In the genomic region with DNA sequence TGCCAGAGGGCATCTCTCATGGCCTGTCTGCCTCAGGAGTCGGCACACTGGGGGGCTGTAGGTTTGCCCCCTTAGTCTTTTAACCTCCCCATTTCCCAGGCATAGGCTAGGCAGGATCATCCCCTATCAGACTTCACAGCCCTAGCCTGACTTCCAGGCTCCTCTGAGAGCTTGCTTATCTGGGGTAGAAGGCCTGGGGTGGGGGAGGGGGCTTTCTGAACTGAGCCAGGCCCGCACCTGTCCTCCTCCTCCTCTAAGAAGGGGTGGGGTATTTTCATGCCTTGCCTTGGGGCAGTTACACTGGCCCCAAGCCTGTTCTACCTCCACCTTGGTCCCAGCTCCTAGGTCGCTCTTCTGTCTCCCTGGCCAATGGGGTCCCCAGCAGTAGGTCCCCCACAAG, we compare ENCODE assay signal across 12 mouse cellular contexts. TPM values are rescaled to one million over a fixed set of nuclear protein-coding genes. Genes with fewer than 3 reads are reported as not detected.
DNase-seq lines count a peak whose midpoint lies in the region; ATAC-seq and TF ChIP-seq lines count a peak whose summit lies in the region.
"Had no signal": no experiment of that assay in that cellular context is flagged by ENCODE, and none has a peak within 500 bp of the region (broad histone marks: within the 10 kb centered on the region; RNA-seq: fewer than 3 reads in every experiment).

No protein-coding gene starts in this region.

- DNase-seq in forebrain, embryonic 10.5 days (ENCODE audit: extremely low spot score, low spot score), result no peak
- DNase-seq in kidney, postnatal 0 days (ENCODE audit: low spot score), result no peak
- DNase-seq in kidney, postnatal 36 days, result no peak
- no peak for DNase-seq in limb, embryonic 10.5 days (ENCODE audit: low spot score)
- no peak for DNase-seq in layer of hippocampus, adult 2 months (ENCODE audit: low spot score in 2 of 2)
- no peak for DNase-seq in cerebellum, postnatal 36 days
- DNase-seq: adrenal gland, adult 8-10 months; cerebellum, adult 11 months had no signal

- no peaks in the 10 kb centered on the region for H3K9me3 ChIP-seq in forebrain, embryonic 10.5 days
- no peaks in the 10 kb centered on the region for H3K9me3 ChIP-seq in forebrain, embryonic 12.5 days
- H3K9me3 ChIP-seq in kidney, postnatal 0 days (replicated peaks; ENCODE audit: low read length), result no peaks in the 10 kb centered on the region
- H3K9me3 ChIP-seq in limb, embryonic 10.5 days (replicated peaks), result no peaks in the 10 kb centered on the region
- H3K9me3 ChIP-seq in stomach, embryonic 15.5 days, result no peaks in the 10 kb centered on the region
- H3K9me3 ChIP-seq: embryonic facial prominence, embryonic 12.5 days had no signal

- no peak for ATAC-seq in forebrain, embryonic 12.5 days (ENCODE audit: low FRiP score)
- no peak for ATAC-seq in kidney, postnatal 0 days (replicated peaks; ENCODE audit: low FRiP score, low read depth)
- no peak for ATAC-seq in stomach, embryonic 15.5 days (ENCODE audit: insufficient read depth, low FRiP score, low read depth)

- no peak overlapping the region for H3K4me3 ChIP-seq in forebrain, embryonic 10.5 days
- no peak overlapping the region for H3K4me3 ChIP-seq in forebrain, embryonic 12.5 days (replicated peaks)
- H3K4me3 ChIP-seq in kidney, postnatal 0 days (replicated peaks; ENCODE audit: low read depth, low read length), result no peak overlapping the region
- peak overlapping the region; percentile 42 for H3K4me3 ChIP-seq in limb, embryonic 10.5 days
- H3K4me3 ChIP-seq in stomach, embryonic 15.5 days (replicated peaks), result no peak overlapping the region
- H3K4me3 ChIP-seq in layer of hippocampus, adult 2 months, result no peak overlapping the region
- H3K4me3 ChIP-seq: embryonic facial prominence, embryonic 12.5 days had no signal

- no peaks in the 10 kb centered on the region for H3K36me3 ChIP-seq in forebrain, embryonic 10.5 days (replicated peaks)
- no peaks in the 10 kb centered on the region for H3K36me3 ChIP-seq in forebrain, embryonic 12.5 days (replicated peaks)
- H3K36me3 ChIP-seq in kidney, postnatal 0 days (ENCODE audit: insufficient read depth, low read length), result no peaks in the 10 kb centered on the region
- no peaks in the 10 kb centered on the region for H3K36me3 ChIP-seq in limb, embryonic 10.5 days
- H3K36me3 ChIP-seq in stomach, embryonic 15.5 days, result no peaks in the 10 kb centered on the region
- H3K36me3 ChIP-seq: embryonic facial prominence, embryonic 12.5 days had no signal

- no peak for TF ChIP-seq CTCF in kidney, postnatal 0 days (IDR thresholded peaks at IDR 0.05; ENCODE audit: low read depth)
- no peak for TF ChIP-seq CTCF in layer of hippocampus, adult 2 months (conservative IDR thresholded peaks at IDR 0.05)

- no peak overlapping the region for H3K9ac ChIP-seq in forebrain, embryonic 12.5 days
- 0 out of 2 replicates have a peak overlapping the region, but pooled peaks have one; percentile 3 for H3K9ac ChIP-seq in kidney, postnatal 0 days (ENCODE audit: low read depth, low read length)
- no peak overlapping the region for H3K9ac ChIP-seq in stomach, embryonic 15.5 days
- H3K9ac ChIP-seq: embryonic facial prominence, embryonic 12.5 days had no signal

- H3K4me2 ChIP-seq in forebrain, embryonic 12.5 days, result no peak overlapping the region
- peak overlapping the region; percentile 25; the same call in 1 of the 2 replicates for H3K4me2 ChIP-seq in kidney, postnatal 0 days (ENCODE audit: low read length)
- H3K4me2 ChIP-seq in stomach, embryonic 15.5 days, result 0 out of 2 replicates have a peak overlapping the region, but pooled peaks have one; percentile 30
- H3K4me2 ChIP-seq: embryonic facial prominence, embryonic 12.5 days had no signal

- WGBS in forebrain, embryonic 10.5 days, result 33% methylated on average over 3 of the region's 3 CpGs
- 56% methylated on average over 3 of the region's 3 CpGs for WGBS in forebrain, embryonic 12.5 days
- WGBS in kidney, postnatal 0 days, result 47% methylated on average over 3 of the region's 3 CpGs
- WGBS in limb, embryonic 10.5 days, result 26% methylated on average over 3 of the region's 3 CpGs
- WGBS in stomach, embryonic 15.5 days, result 48% methylated on average over 3 of the region's 3 CpGs

- H3K27ac ChIP-seq in forebrain, embryonic 10.5 days, result peak overlapping the region; percentile 67
- H3K27ac ChIP-seq in forebrain, embryonic 12.5 days, result no peak overlapping the region
- H3K27ac ChIP-seq in kidney, postnatal 0 days, result peak overlapping the region; percentile 92
- H3K27ac ChIP-seq in limb, embryonic 10.5 days, result peak overlapping the region; percentile 91
- H3K27ac ChIP-seq in stomach, embryonic 15.5 days, result peak overlapping the region; percentile 88
- H3K27ac ChIP-seq in layer of hippocampus, adult 2 months, result no peak overlapping the region
- H3K27ac ChIP-seq: embryonic facial prominence, embryonic 12.5 days had no signal

- H3K27me3 ChIP-seq in forebrain, embryonic 10.5 days (ENCODE audit: poor library complexity, severe bottlenecking), result peaks cover 99% of the 10 kb centered on the region
- H3K27me3 ChIP-seq in forebrain, embryonic 12.5 days, result peaks cover 69% of the 10 kb centered on the region
- no peaks in the 10 kb centered on the region for H3K27me3 ChIP-seq in kidney, postnatal 0 days (ENCODE audit: insufficient read depth, low read length)
- peaks cover 11% of the 10 kb centered on the region for H3K27me3 ChIP-seq in limb, embryonic 10.5 days (ENCODE audit: low read depth, poor library complexity, severe bottlenecking)
- no peaks in the 10 kb centered on the region for H3K27me3 ChIP-seq in stomach, embryonic 15.5 days (replicated peaks)

- H3K4me1 ChIP-seq in forebrain, embryonic 10.5 days, result peaks cover 87% of the 10 kb centered on the region
- peaks cover 16% of the 10 kb centered on the region for H3K4me1 ChIP-seq in forebrain, embryonic 12.5 days
- peaks cover 73% of the 10 kb centered on the region for H3K4me1 ChIP-seq in kidney, postnatal 0 days (replicated peaks; ENCODE audit: insufficient read depth, low read length)
- H3K4me1 ChIP-seq in limb, embryonic 10.5 days, result peaks cover 84% of the 10 kb centered on the region
- peaks cover 54% of the 10 kb centered on the region for H3K4me1 ChIP-seq in stomach, embryonic 15.5 days

RNA-seq across cellular contexts. Expression of a gene that starts 7.7 kb away (rescaled TPM):
- polyA plus RNA-seq in forebrain, embryonic 10.5 days (2016; fragmentation: Nextera tagmentation; extraction: Ambion mirVana), result 7.5 and 7.6 TPM in 2 replicates
- polyA plus RNA-seq in forebrain, embryonic 12.5 days (2016; fragmentation: Nextera tagmentation; extraction: Ambion mirVana), result 2.4 and 2.7 TPM in 2 replicates
- 54.5 and 61.2 TPM in 2 replicates for polyA plus RNA-seq in kidney, postnatal 0 days (2015; fragmentation: Nextera tagmentation; extraction: Ambion mirVana)
- 11.2 and 12.3 TPM in 2 replicates for polyA plus RNA-seq in limb, embryonic 10.5 days (2016; fragmentation: Nextera tagmentation; extraction: Ambion mirVana)
- 60.4 and 61.5 TPM in 2 replicates for polyA plus RNA-seq in stomach, embryonic 15.5 days (2015; fragmentation: Nextera tagmentation; extraction: Ambion mirVana)
- total RNA-seq in layer of hippocampus, adult 2 months (2021), result 1 to 10 TPM; 1.6 to 2.3 TPM

RNA-seq across cellular contexts. Expression of a gene that starts 17.0 kb away (rescaled TPM):
- polyA plus RNA-seq in forebrain, embryonic 10.5 days (2016; fragmentation: Nextera tagmentation; extraction: Ambion mirVana), result 34.7 and 41.0 TPM in 2 replicates
- 27.1 and 28.4 TPM in 2 replicates for polyA plus RNA-seq in forebrain, embryonic 12.5 days (2016; fragmentation: Nextera tagmentation; extraction: Ambion mirVana)
- polyA plus RNA-seq in kidney, postnatal 0 days (2015; fragmentation: Nextera tagmentation; extraction: Ambion mirVana), result 34.7 and 36.2 TPM in 2 replicates
- polyA plus RNA-seq in limb, embryonic 10.5 days (2016; fragmentation: Nextera tagmentation; extraction: Ambion mirVana), result 42.5 and 48.8 TPM in 2 replicates
- polyA plus RNA-seq in stomach, embryonic 15.5 days (2015; fragmentation: Nextera tagmentation; extraction: Ambion mirVana), result 28.2 and 30.6 TPM in 2 replicates
- 10 to 100 TPM; 11.8 to 13.0 TPM for total RNA-seq in layer of hippocampus, adult 2 months (2021)

RNA-seq across cellular contexts. Expression of a gene that starts 18.1 kb away (rescaled TPM):
- polyA plus RNA-seq in forebrain, embryonic 10.5 days (2016; fragmentation: Nextera tagmentation; extraction: Ambion mirVana), result 18.3 and 19.2 TPM in 2 replicates
- polyA plus RNA-seq in forebrain, embryonic 12.5 days (2016; fragmentation: Nextera tagmentation; extraction: Ambion mirVana), result 15.5 and 19.5 TPM in 2 replicates
- 14.2 and 14.4 TPM in 2 replicates for polyA plus RNA-seq in kidney, postnatal 0 days (2015; fragmentation: Nextera tagmentation; extraction: Ambion mirVana)
- polyA plus RNA-seq in limb, embryonic 10.5 days (2016; fragmentation: Nextera tagmentation; extraction: Ambion mirVana), result 18.1 and 18.9 TPM in 2 replicates
- polyA plus RNA-seq in stomach, embryonic 15.5 days (2015; fragmentation: Nextera tagmentation; extraction: Ambion mirVana), result 11.7 and 13.1 TPM in 2 replicates
- 10 to 100 TPM; 17.7 to 19.7 TPM for total RNA-seq in layer of hippocampus, adult 2 months (2021)

RNA-seq across cellular contexts. Expression of a gene that starts 26.7 kb away (rescaled TPM):
- 0.06 and 0.11 TPM in 2 replicates for polyA plus RNA-seq in forebrain, embryonic 10.5 days (2016; fragmentation: Nextera tagmentation; extraction: Ambion mirVana)
- 0.17 and 0.31 TPM in 2 replicates for polyA plus RNA-seq in forebrain, embryonic 12.5 days (2016; fragmentation: Nextera tagmentation; extraction: Ambion mirVana)
- 16.5 and 17.6 TPM in 2 replicates for polyA plus RNA-seq in kidney, postnatal 0 days (2015; fragmentation: Nextera tagmentation; extraction: Ambion mirVana)
- 0.05 and 0.18 TPM in 2 replicates for polyA plus RNA-seq in limb, embryonic 10.5 days (2016; fragmentation: Nextera tagmentation; extraction: Ambion mirVana)
- 17.8 and 24.7 TPM in 2 replicates for polyA plus RNA-seq in stomach, embryonic 15.5 days (2015; fragmentation: Nextera tagmentation; extraction: Ambion mirVana)
- total RNA-seq in layer of hippocampus, adult 2 months (2021), result under 1 TPM; 0.22 to 0.41 TPM
- total RNA-seq: midbrain, postnatal 0 days had no signal

Comparison
In these comparisons a context has a peak if more than half of its experiments do, and no peak if none do; other contexts are left out.
1. H3K27ac ChIP-seq: peak in forebrain, embryonic 10.5 days (single experiment), kidney, postnatal 0 days (single experiment), limb, embryonic 10.5 days (single experiment) and stomach, embryonic 15.5 days (single experiment); none in forebrain, embryonic 12.5 days (single experiment) and layer of hippocampus, adult 2 months (single experiment).